Mouse (Mus musculus): ENCODE results near the gene 4933402J07Rik. TPM values are rescaled to one million over a fixed set of nuclear protein-coding genes. Genes with fewer than 3 reads are reported as not detected.

Gene 4933402J07Rik
- polyA plus RNA-seq, 1 experiment from 2014 or later: not detected

DNA sequence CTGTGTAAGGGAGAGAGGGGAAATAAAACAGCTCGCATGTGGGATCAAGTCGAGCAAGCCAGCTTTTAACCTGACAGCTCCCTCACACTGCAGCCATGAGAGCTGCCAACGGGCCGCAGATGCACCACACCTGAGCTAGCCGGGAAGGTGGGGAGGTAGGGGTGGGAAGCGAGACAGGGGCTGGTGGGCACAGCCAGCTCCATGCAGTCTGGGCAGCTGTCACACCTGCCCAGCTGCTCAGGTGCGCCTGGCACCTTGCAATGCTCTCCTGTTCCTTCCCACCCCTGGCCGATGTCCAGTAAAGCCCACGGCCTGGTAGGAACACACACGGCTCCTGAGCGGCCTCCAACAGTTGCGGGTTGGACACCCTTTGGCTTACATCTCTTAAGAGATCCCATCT, 57.5 kb downstream of the 4933402J07Rik start:
- 0 out of 2 replicates have a peak, but pooled peaks cover 3% of the 10 kb centered on the region for H3K4me1 ChIP-seq
- H3K27ac ChIP-seq (replicated peaks): no peak overlapping the region
- H3K9me3 ChIP-seq (replicated peaks): no peaks in the 10 kb centered on the region
- H3K4me3 ChIP-seq (replicated peaks): no peak overlapping the region
- no peak for ATAC-seq (ENCODE audit: insufficient number of reproducible peaks, low FRiP score, low TSS enrichment, low read depth)
- H3K27me3 ChIP-seq: no peaks in the 10 kb centered on the region
- no peak overlapping the region for H3K9ac ChIP-seq
- 76% methylated on average over 12 of the region's 12 CpGs for WGBS
- H3K36me3 ChIP-seq: no peaks in the 10 kb centered on the region
- H3K4me2 ChIP-seq (replicated peaks): no peak overlapping the region

- no peak for ATAC-seq (ENCODE audit: insufficient number of reproducible peaks, low FRiP score, low TSS enrichment, low read depth)
- Histone ChIP-seq H3K4me3 (replicated peaks) (no peak overlapping the region), H3K4me1 (no peaks in the 10 kb centered on the region), H3K4me2 (replicated peaks) (no peak overlapping the region), H3K27me3 (no peaks in the 10 kb centered on the region), H3K36me3 (no peaks in the 10 kb centered on the region), H3K9me3 (replicated peaks) (no peaks in the 10 kb centered on the region), H3K9ac (no peak overlapping the region), H3K27ac (replicated peaks) (no peak overlapping the region)
- 42% methylated on average over 6 of the region's 6 CpGs for WGBS
Observed at GRCm38 (mm10) chr8:87629656-87630055, 66.0 kb downstream of the 4933402J07Rik start.

- WGBS: 86% methylated on average over 7 of the region's 7 CpGs
Observed at GRCm38 (mm10) chr8:87631776-87632175, 68.1 kb downstream of the 4933402J07Rik start.

DNA sequence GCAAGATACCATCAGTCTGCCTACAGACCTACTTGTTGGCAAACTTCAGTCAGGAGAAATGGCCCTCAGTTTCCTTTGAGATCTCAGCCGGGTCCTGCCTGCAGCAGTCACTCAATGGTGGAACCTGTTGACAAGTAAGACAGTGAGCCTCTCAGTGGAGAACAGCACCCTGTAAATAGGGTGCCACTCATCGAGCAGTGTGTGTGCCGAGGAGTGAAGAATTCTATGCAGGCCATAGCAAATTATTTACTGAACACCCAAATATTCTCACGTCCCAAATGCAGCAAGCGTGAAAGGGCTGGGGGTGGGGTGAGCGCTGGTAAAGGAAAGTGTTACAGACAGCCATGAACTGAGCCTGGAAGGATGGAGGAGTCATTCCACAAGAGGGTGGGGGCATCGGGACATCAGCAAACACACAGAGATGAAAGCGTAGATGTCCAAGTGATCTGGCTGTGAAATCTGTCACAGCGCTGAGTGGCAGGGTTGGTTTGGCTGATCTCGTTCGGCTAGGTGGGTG, 72.6 kb downstream of the 4933402J07Rik start:
- no peak overlapping the region for H3K4me3 ChIP-seq (replicated peaks)
- 76% methylated on average over 11 of the region's 11 CpGs for WGBS
- no peak overlapping the region for H3K27ac ChIP-seq (replicated peaks)
- no peak for ATAC-seq (ENCODE audit: insufficient number of reproducible peaks, low FRiP score, low TSS enrichment, low read depth)
- H3K9ac ChIP-seq: no peak overlapping the region
- no peak overlapping the region for H3K4me2 ChIP-seq (replicated peaks)
- H3K4me1 ChIP-seq: 0 out of 2 replicates have a peak, but pooled peaks cover 3% of the 10 kb centered on the region
- no peaks in the 10 kb centered on the region for H3K9me3 ChIP-seq (replicated peaks)
- H3K27me3 ChIP-seq: no peaks in the 10 kb centered on the region
- H3K36me3 ChIP-seq: no peaks in the 10 kb centered on the region

More at GRCm38 (mm10) chr8:87631776-87632175, 68.1 kb downstream of the 4933402J07Rik start:
- Histone ChIP-seq H3K27me3 (no peaks in the 10 kb centered on the region), H3K9ac (no peak overlapping the region), H3K36me3 (no peaks in the 10 kb centered on the region), H3K4me1 (no peaks in the 10 kb centered on the region), H3K9me3 (replicated peaks) (no peaks in the 10 kb centered on the region), H3K4me3 (replicated peaks) (no peak overlapping the region), H3K4me2 (replicated peaks) (no peak overlapping the region), H3K27ac (replicated peaks) (no peak overlapping the region)
- no peak for ATAC-seq (ENCODE audit: insufficient number of reproducible peaks, low FRiP score, low TSS enrichment, low read depth)

Other genes with a start within 250 kb of the 4933402J07Rik start
- 0.51 and 0.61 TPM in 2 replicates for gene Cbln1, start 91.2 kb upstream of the 4933402J07Rik start, polyA plus RNA-seq (2015; fragmentation: Nextera tagmentation; extraction: Ambion mirVana)